Mouse (Mus musculus): ENCODE results near the gene Rtp1. TPM values are rescaled to one million over a fixed set of nuclear protein-coding genes. Genes with fewer than 3 reads are reported as not detected.

Gene Rtp1
- polyA plus RNA-seq (2012; rRNA removed) (0.08 TPM in 1 of 2 replicates, not detected in the other), polyA plus RNA-seq (2014; fragmentation: Nextera tagmentation; extraction: Ambion mirVana) (not detected in 2 replicates)

GRCm38 (mm10) chr16:23428647-23429319, at the start of gene Rtp1:
Gene Rtp1, plus strand, starts transcription at chr16:23429133.
- H3K9ac ChIP-seq (ENCODE audit: low read depth, low read length, severe bottlenecking) = no peak within 1 kb of the TSS
- H3K4me1 ChIP-seq (ENCODE audit: control insufficient read depth, insufficient read depth, low read length) = no peaks in the 10 kb centered on the region
- no peak for ATAC-seq (ENCODE audit: low FRiP score, low read depth)
- H3K36me3 ChIP-seq (ENCODE audit: control insufficient read depth, insufficient read depth, low read length) = no peaks in the 10 kb centered on the region
- no peaks in the 10 kb centered on the region for H3K9me3 ChIP-seq (ENCODE audit: control insufficient read depth, low read length)
- no peaks in the 10 kb centered on the region for H3K27me3 ChIP-seq (ENCODE audit: control insufficient read depth, insufficient read depth, low read length)
- H3K4me3 ChIP-seq (replicated peaks; ENCODE audit: low read length) = no peak within 1 kb of the TSS
- no peak for TF ChIP-seq POLR2A (IDR thresholded peaks at IDR 0.05; ENCODE audit: borderline replicate concordance, extremely low read depth, insufficient read depth, insufficient read length)
- no peak for DNase-seq (ENCODE audit: low spot score)
- no peak within 1 kb of the TSS for H3K4me2 ChIP-seq (replicated peaks; ENCODE audit: low read depth, low read length, severe bottlenecking)
- 86% methylated on average over 7 of the region's 7 CpGs for WGBS
- no peak within 1 kb of the TSS for H3K27ac ChIP-seq (replicated peaks; ENCODE audit: low read depth, low read length)

- DNase-seq (ENCODE audit: low spot score) (no peak), ATAC-seq (ENCODE audit: low FRiP score, low read depth) (no peak)
- Histone ChIP-seq H3K36me3 (ENCODE audit: control insufficient read depth, insufficient read depth, low read length) (no peaks in the 10 kb centered on the region), H3K27ac (replicated peaks; ENCODE audit: low read depth, low read length) (no peak overlapping the region), H3K9me3 (ENCODE audit: control insufficient read depth, low read length) (no peaks in the 10 kb centered on the region), H3K4me2 (replicated peaks; ENCODE audit: low read depth, low read length, severe bottlenecking) (no peak overlapping the region), H3K9ac (ENCODE audit: low read depth, low read length, severe bottlenecking) (no peak overlapping the region), H3K4me3 (replicated peaks; ENCODE audit: low read length) (no peak overlapping the region), H3K4me1 (ENCODE audit: control insufficient read depth, insufficient read depth, low read length) (no peaks in the 10 kb centered on the region), H3K27me3 (ENCODE audit: control insufficient read depth, insufficient read depth, low read length) (no peaks in the 10 kb centered on the region)
- TF ChIP-seq POLR2A (IDR thresholded peaks at IDR 0.05; ENCODE audit: borderline replicate concordance, extremely low read depth, insufficient read depth, insufficient read length) = no peak
- WGBS = 81% methylated on average over 3 of the region's 3 CpGs
Observed at GRCm38 (mm10) chr16:23379536-23380230, 49.2 kb upstream of the Rtp1 start.

GRCm38 (mm10) chr16:23384304-23384703, 44.6 kb upstream of the Rtp1 start:
- Histone ChIP-seq H3K27ac (replicated peaks; ENCODE audit: low read depth, low read length) (no peak overlapping the region), H3K4me2 (replicated peaks; ENCODE audit: low read depth, low read length, severe bottlenecking) (no peak overlapping the region), H3K36me3 (ENCODE audit: control insufficient read depth, insufficient read depth, low read length) (no peaks in the 10 kb centered on the region), H3K4me1 (ENCODE audit: control insufficient read depth, insufficient read depth, low read length) (no peaks in the 10 kb centered on the region), H3K4me3 (replicated peaks; ENCODE audit: low read length) (no peak overlapping the region), H3K27me3 (ENCODE audit: control insufficient read depth, insufficient read depth, low read length) (no peaks in the 10 kb centered on the region), H3K9me3 (ENCODE audit: control insufficient read depth, low read length) (no peaks in the 10 kb centered on the region), H3K9ac (ENCODE audit: low read depth, low read length, severe bottlenecking) (no peak overlapping the region)
- TF ChIP-seq POLR2A (IDR thresholded peaks at IDR 0.05; ENCODE audit: borderline replicate concordance, extremely low read depth, insufficient read depth, insufficient read length) = no peak
- DNase-seq (ENCODE audit: low spot score) = no peak
- no peak for ATAC-seq (ENCODE audit: low FRiP score, low read depth)

DNA sequence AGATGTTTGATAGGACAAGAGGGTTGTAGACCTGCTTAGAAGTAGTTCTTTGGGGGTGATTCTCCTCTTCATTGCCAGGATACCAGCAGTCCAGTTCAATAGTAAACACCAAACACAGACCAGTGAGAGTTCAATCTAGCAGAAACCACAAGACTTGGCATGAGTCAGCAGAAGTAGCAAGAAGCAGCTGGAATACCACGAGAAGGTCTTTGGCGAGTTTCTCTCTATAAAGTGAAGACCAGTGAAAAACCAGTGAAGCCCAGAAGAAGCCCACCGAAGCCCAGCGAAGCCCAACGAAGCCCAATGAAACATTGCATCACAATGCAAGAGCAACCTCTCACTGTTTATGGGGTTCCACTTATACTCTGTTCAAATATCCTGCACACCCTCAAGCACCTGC, 31.0 kb upstream of the Rtp1 start:
- H3K27ac ChIP-seq (replicated peaks; ENCODE audit: low read depth, low read length) = no peak overlapping the region
- no peak for TF ChIP-seq POLR2A (IDR thresholded peaks at IDR 0.05; ENCODE audit: borderline replicate concordance, extremely low read depth, insufficient read depth, insufficient read length)
- ATAC-seq (ENCODE audit: low FRiP score, low read depth) = no peak
- no peaks in the 10 kb centered on the region for H3K4me1 ChIP-seq (ENCODE audit: control insufficient read depth, insufficient read depth, low read length)
- no peak for DNase-seq (ENCODE audit: low spot score)
- 89% methylated on average over 5 of the region's 5 CpGs for WGBS
- H3K36me3 ChIP-seq (ENCODE audit: control insufficient read depth, insufficient read depth, low read length) = no peaks in the 10 kb centered on the region
- no peaks in the 10 kb centered on the region for H3K27me3 ChIP-seq (ENCODE audit: control insufficient read depth, insufficient read depth, low read length)
- H3K9me3 ChIP-seq (ENCODE audit: control insufficient read depth, low read length) = no peaks in the 10 kb centered on the region
- H3K4me2 ChIP-seq (replicated peaks; ENCODE audit: low read depth, low read length, severe bottlenecking) = no peak overlapping the region
- H3K9ac ChIP-seq (ENCODE audit: low read depth, low read length, severe bottlenecking) = no peak overlapping the region
- H3K4me3 ChIP-seq (replicated peaks; ENCODE audit: low read length) = no peak overlapping the region

DNA sequence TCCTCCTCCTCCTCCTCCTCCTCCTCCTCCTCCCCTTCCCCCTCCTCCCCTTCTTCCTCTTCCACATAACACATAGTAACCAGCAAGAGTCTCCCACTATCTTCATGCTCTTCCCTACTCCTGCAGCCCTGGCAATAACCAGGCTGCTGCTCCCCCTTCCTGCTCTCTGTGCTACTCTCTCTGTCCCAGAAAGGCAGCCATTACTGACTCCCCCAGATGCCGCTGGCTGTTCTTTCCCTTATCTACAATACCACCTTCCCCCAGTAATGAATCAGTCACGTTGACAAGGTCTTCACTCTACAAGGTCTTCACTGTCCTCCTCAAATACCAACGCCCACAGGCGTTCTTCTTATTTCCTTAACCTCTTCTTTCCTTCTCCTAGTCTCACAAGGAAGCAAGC, 27.5 kb upstream of the Rtp1 start:
- DNase-seq (ENCODE audit: low spot score) = no peak

More for the DNA sequence above, 27.5 kb upstream of the Rtp1 start:
- no peak for TF ChIP-seq POLR2A (IDR thresholded peaks at IDR 0.05; ENCODE audit: borderline replicate concordance, extremely low read depth, insufficient read depth, insufficient read length)
- Histone ChIP-seq H3K27me3 (ENCODE audit: control insufficient read depth, insufficient read depth, low read length) (no peaks in the 10 kb centered on the region), H3K9me3 (ENCODE audit: control insufficient read depth, low read length) (no peaks in the 10 kb centered on the region), H3K36me3 (ENCODE audit: control insufficient read depth, insufficient read depth, low read length) (no peaks in the 10 kb centered on the region), H3K9ac (ENCODE audit: low read depth, low read length, severe bottlenecking) (no peak overlapping the region), H3K27ac (replicated peaks; ENCODE audit: low read depth, low read length) (no peak overlapping the region), H3K4me1 (ENCODE audit: control insufficient read depth, insufficient read depth, low read length) (no peaks in the 10 kb centered on the region), H3K4me3 (replicated peaks; ENCODE audit: low read length) (no peak overlapping the region), H3K4me2 (replicated peaks; ENCODE audit: low read depth, low read length, severe bottlenecking) (no peak overlapping the region)
- no peak for ATAC-seq (ENCODE audit: low FRiP score, low read depth)
- 42% methylated on average over 4 of the region's 4 CpGs for WGBS
